Mouse (Mus musculus) G1E (cell line): ENCODE measurements around the gene Aftph. TPM values are rescaled to one million over a fixed set of nuclear protein-coding genes. Genes with fewer than 3 reads are reported as not detected.

ENCODE experiments used
- ATAC-seq: 2 replicates; pipeline ENCODE4 v1.8.0; 2016; ENCODE audit warnings: mild to moderate bottlenecking; ENCODE audit not compliant: insufficient number of reproducible peaks, poor library complexity, low FRiP score, severe bottlenecking; ENCODE audit errors: extremely low read depth
- DNase-seq: peaks from one replicate; pipeline ENCODE4 v3.0.0; 2012; ENCODE audit warnings: low spot score
- H3K27me3 ChIP-seq: 2 replicates; pipeline ENCODE4 v1.6.1; 2012; ENCODE audit warnings: mild to moderate bottlenecking, low read length, inconsistent platforms; ENCODE audit not compliant: insufficient read depth
- H3K36me3 ChIP-seq: replicated peaks from 2 replicates; pipeline ENCODE3; 2012; ENCODE audit warnings: mild to moderate bottlenecking, inconsistent platforms
- H3K4me1 ChIP-seq: 2 replicates; pipeline ENCODE4 v1.6.1; 2012; ENCODE audit warnings: low read depth, low read length, inconsistent platforms, mixed read lengths; ENCODE audit not compliant: insufficient read depth
- H3K4me3 ChIP-seq: 2 replicates; pipeline ENCODE4 v1.5.1; 2012; ENCODE audit warnings: low read depth, mild to moderate bottlenecking, inconsistent platforms, low read length, moderate library complexity, mixed read lengths
- H3K9me3 ChIP-seq: replicated peaks from 2 replicates; pipeline ENCODE4 v1.6.1; 2012; ENCODE audit warnings: inconsistent platforms
- CTCF ChIP-seq: IDR thresholded peaks from 2 replicates; pipeline ENCODE4 v1.5.1; 2012; ENCODE audit warnings: low read depth, low read length, inconsistent platforms, mixed read lengths
- GATA1 ChIP-seq: IDR thresholded peaks from 2 replicates; pipeline ENCODE4 v1.6.1; 2012; ENCODE audit warnings: borderline replicate concordance, low read length, inconsistent platforms, mixed read lengths
- GATA2 ChIP-seq: IDR thresholded peaks from 2 replicates; pipeline ENCODE4 v1.6.1; 2012; ENCODE audit warnings: low read depth, low read length, inconsistent platforms, borderline replicate concordance
- POLR2AphosphoS5 ChIP-seq: IDR thresholded peaks from 2 replicates; pipeline ENCODE4 v1.6.1; 2012; ENCODE audit warnings: low read depth, low read length, inconsistent platforms; ENCODE audit not compliant: insufficient replicate concordance
- TAL1 ChIP-seq: conservative IDR thresholded peaks from 2 replicates; pipeline ENCODE4 v1.6.1; 2012; ENCODE audit warnings: low read depth, low read length, inconsistent platforms, mixed read lengths
- polyA plus RNA-seq: library from polyadenylated mRNA; stranded (reverse); fragments of >175 nt; gene quantifications from 2 replicates; pipeline ENCODE4 v1.2.3, GENCODE M21; 2012
- total RNA-seq, 2 experiments: library from RNA; stranded (forward) in 1 of 2; stranded (reverse) in 1 of 2; fragments of 200-1000 nt in 1 of 2; fragments of >200 nt in 1 of 2; fragmentation: Nextera tagmentation in 1 of 2; gene quantifications; 2 replicates each; pipeline ENCODE4 v1.2.3; 2014 to 2017

Gene Aftph
- total and polyA plus RNA-seq, 3 experiments, result 9.0 to 103 (median 56.9) TPM

GRCm38 (mm10) chr11:20679396-20679795 lies 62.0 kb downstream of the Aftph start:
- no peak for ATAC-seq
- TF ChIP-seq TAL1 (no peak), POLR2AphosphoS5 (no peak), CTCF (no peak), GATA2 (no peak), GATA1 (no peak)

GRCm38 (mm10) chr11:20672513-20672912 lies 68.9 kb downstream of the Aftph start:
- no peaks in the 10 kb centered on the region for H3K36me3 ChIP-seq
- no peak overlapping the region for H3K4me3 ChIP-seq
- TF ChIP-seq POLR2AphosphoS5 (no peak), CTCF (no peak), TAL1 (no peak), GATA2 (no peak), GATA1 (no peak)
- H3K9me3 ChIP-seq, result no peaks in the 10 kb centered on the region
- no peak for DNase-seq
- H3K27me3 ChIP-seq, result peaks cover 22% of the 10 kb centered on the region
- H3K4me1 ChIP-seq, result no peaks in the 10 kb centered on the region; the same call in 1 of the 2 replicates
- no peak for ATAC-seq

More at GRCm38 (mm10) chr11:20679396-20679795, 62.0 kb downstream of the Aftph start:
- no peak for DNase-seq
- Histone ChIP-seq H3K4me1 (no peaks in the 10 kb centered on the region; the same call in none of the 2 replicates), H3K36me3 (peaks cover 9% of the 10 kb centered on the region), H3K9me3 (no peaks in the 10 kb centered on the region), H3K27me3 (peaks cover 18% of the 10 kb centered on the region), H3K4me3 (no peak overlapping the region)

- H3K27me3 ChIP-seq, result peaks cover 20% of the 10 kb centered on the region
- H3K4me1 ChIP-seq, result no peaks in the 10 kb centered on the region; the same call in 1 of the 2 replicates
- no peak for ATAC-seq
- no peaks in the 10 kb centered on the region for H3K9me3 ChIP-seq
- TF ChIP-seq GATA2, result no peak
- TF ChIP-seq TAL1, result no peak
- no peak for TF ChIP-seq GATA1
- no peaks in the 10 kb centered on the region for H3K36me3 ChIP-seq
- DNase-seq, result no peak
- H3K4me3 ChIP-seq, result no peak overlapping the region
These were observed 69.5 kb downstream of the Aftph start for GRCm38 (mm10) chr11:20671789-20672392.

GRCm38 (mm10) chr11:20664878-20665277 lies 76.5 kb downstream of the Aftph start:
- DNase-seq (no peak), ATAC-seq (no peak)
- TF ChIP-seq TAL1 (no peak), GATA1 (no peak), GATA2 (no peak), POLR2AphosphoS5 (no peak), CTCF (no peak)
- Histone ChIP-seq H3K4me3 (no peak overlapping the region), H3K4me1 (peaks cover 16% of the 10 kb centered on the region), H3K36me3 (no peaks in the 10 kb centered on the region), H3K27me3 (peaks cover 14% of the 10 kb centered on the region), H3K9me3 (no peaks in the 10 kb centered on the region)

GRCm38 (mm10) chr11:20663580-20664198 lies 77.7 kb downstream of the Aftph start:
- no peak overlapping the region for H3K4me3 ChIP-seq
- peaks cover 16% of the 10 kb centered on the region for H3K4me1 ChIP-seq
- DNase-seq (no peak), ATAC-seq (no peak)
- H3K36me3 ChIP-seq, result no peaks in the 10 kb centered on the region
- H3K27me3 ChIP-seq, result peaks cover 21% of the 10 kb centered on the region
- no peak for TF ChIP-seq GATA2
- no peak for TF ChIP-seq GATA1
- no peaks in the 10 kb centered on the region for H3K9me3 ChIP-seq

- H3K4me1 ChIP-seq, result peaks cover 16% of the 10 kb centered on the region
- TF ChIP-seq GATA2 (no peak), CTCF (no peak), POLR2AphosphoS5 (no peak), GATA1 (no peak), TAL1 (no peak)
- no peaks in the 10 kb centered on the region for H3K9me3 ChIP-seq
- no peak for DNase-seq
- ATAC-seq, result no peak
- peaks cover 24% of the 10 kb centered on the region for H3K27me3 ChIP-seq
- no peaks in the 10 kb centered on the region for H3K36me3 ChIP-seq
- H3K4me3 ChIP-seq, result no peak overlapping the region
These were observed 78.6 kb downstream of the Aftph start for GRCm38 (mm10) chr11:20662811-20663210.
